Mouse (Mus musculus) spleen, adult 2 months (tissue): ENCODE results near the gene Dlx6. TPM values are rescaled to one million over a fixed set of nuclear protein-coding genes. Genes with fewer than 3 reads are reported as not detected.
A peak's percentile ranks its signal among the peaks of the same experiment; 100 is the strongest.

Experiments used
- DNase-seq, 2 experiments: peaks; one replicate each; pipeline versions ENCODE4 v3.0.0 to v3.0.0-alpha.2; 2012 to 2021; ENCODE audit warnings: low spot score in 2 of 2, low read depth in 1 of 2
- H3K27ac ChIP-seq: fragments of 200-500 bp; 2 replicates; pipeline ENCODE4 v1.5.1; 2012; ENCODE audit warnings: low read length, inconsistent platforms; ENCODE audit not compliant: insufficient read depth
- H3K27me3 ChIP-seq: fragments of 200-500 bp; 2 replicates; pipeline ENCODE4 v1.6.1; 2012; ENCODE audit warnings: mild to moderate bottlenecking, moderate library complexity, low read length, inconsistent platforms; ENCODE audit not compliant: control insufficient read depth, insufficient read depth
- H3K36me3 ChIP-seq: fragments of 200-500 bp; 2 replicates; pipeline ENCODE4 v1.6.1; 2012; ENCODE audit warnings: mild to moderate bottlenecking, low read length, inconsistent platforms; ENCODE audit not compliant: control insufficient read depth, insufficient read depth
- H3K4me1 ChIP-seq: fragments of 200-500 bp; 2 replicates; pipeline ENCODE4 v1.6.1; 2011; ENCODE audit warnings: inconsistent platforms; ENCODE audit not compliant: control insufficient read depth, insufficient read depth, insufficient read length
- H3K4me3 ChIP-seq: fragments of 200-500 bp; 2 replicates; pipeline ENCODE4 v1.5.1; 2011; ENCODE audit warnings: mild to moderate bottlenecking, inconsistent platforms; ENCODE audit not compliant: insufficient read depth, insufficient read length; ENCODE audit errors: extremely low read depth
- CTCF ChIP-seq: fragments of 200-500 bp; IDR thresholded peaks from 2 replicates; pipeline ENCODE4 v1.5.1; 2011; ENCODE audit warnings: mild to moderate bottlenecking, inconsistent platforms; ENCODE audit not compliant: insufficient read depth, insufficient read length, insufficient replicate concordance; ENCODE audit errors: extremely low read depth
- POLR2A ChIP-seq: fragments of 200-500 bp; IDR thresholded peaks from 2 replicates; pipeline ENCODE4 v1.6.1; 2011; ENCODE audit warnings: low read depth, low read length, inconsistent platforms
- WGBS: fragments of 180-500 bp; shearing (Covaris S2); methylation state at CpG from one replicate; pipeline ENCODE4 v1.1.7; 2018; 5-methylcytosine and 5-hydroxymethylcytosine counted together
- polyA plus RNA-seq: library from polyadenylated mRNA; depleted of rRNA; stranded (reverse); fragments of >200 nt; gene quantifications from 2 replicates; pipeline ENCODE4 v1.2.3, GENCODE M21; 2012

Dlx6 gene
- polyA plus RNA-seq, 1 experiment = not detected

DNA sequence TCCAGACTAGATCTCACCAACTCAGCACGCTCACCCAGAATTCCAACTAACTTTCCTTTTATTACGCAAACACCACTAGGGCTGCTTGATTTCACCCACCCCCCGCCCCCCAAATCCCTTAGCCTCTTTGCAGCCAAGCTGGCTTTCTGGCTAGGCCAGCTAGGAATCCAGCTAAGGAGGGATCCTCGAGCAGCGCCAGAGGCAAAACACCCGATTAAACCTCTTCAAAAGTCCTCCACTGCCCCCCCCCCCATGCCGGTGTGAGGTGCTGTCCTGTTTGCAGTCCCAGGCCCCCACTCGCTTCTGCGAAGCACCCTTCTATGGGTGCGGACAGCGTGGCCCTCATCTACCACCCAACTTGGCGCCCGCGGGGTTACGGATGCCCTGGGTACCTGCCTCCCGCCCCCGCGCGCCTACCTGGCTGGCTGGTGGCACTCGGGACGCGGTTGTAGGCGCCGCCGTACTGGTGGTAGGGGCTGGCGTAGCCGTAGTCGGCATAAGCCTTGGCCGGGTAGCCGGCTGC lies 18.0 kb downstream of the Dlx6 start:
- TF ChIP-seq CTCF = no peak
- no peak for TF ChIP-seq POLR2A
- peaks cover 18% of the 10 kb centered on the region for H3K27me3 ChIP-seq
- H3K27ac ChIP-seq = no peak overlapping the region
- H3K4me1 ChIP-seq = no peaks in the 10 kb centered on the region
- no peaks in the 10 kb centered on the region for H3K36me3 ChIP-seq
- no peak overlapping the region for H3K4me3 ChIP-seq
- WGBS = 7% methylated on average over 30 of the region's 30 CpGs
- DNase-seq = no peak

DNA sequence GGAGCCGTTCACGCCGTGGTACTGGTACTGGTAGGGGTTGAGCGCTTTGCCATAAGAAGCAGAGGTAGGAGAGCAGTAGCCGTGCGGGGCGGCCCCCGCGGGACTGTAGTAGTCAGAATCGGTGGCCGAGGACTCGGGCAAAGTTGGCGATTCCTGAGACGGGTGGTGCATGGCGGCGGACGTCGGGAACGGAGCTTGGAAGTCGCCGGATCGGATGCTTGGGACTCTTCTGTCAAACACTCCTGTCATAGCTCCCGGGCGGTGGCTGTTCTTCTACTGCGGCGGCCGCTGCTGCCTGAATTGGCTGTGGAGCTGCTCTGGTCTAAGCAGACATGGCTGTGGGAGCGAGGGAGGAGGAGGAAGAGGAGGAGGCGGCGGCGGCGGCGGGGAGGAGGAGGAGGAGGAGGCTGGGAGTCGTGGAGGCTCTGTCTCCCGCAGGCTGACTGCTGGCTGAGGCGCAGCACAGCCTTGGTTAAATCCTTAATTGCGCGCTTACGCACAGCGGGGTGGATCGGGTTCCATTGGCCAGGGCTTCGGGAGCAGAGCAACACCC lies 18.6 kb downstream of the Dlx6 start, which contains the start of gene Dlx5:
Gene Dlx5, minus strand, starts transcription at position 448 of the 553 bp plus-strand sequence.
- 5% methylated on average over 41 of the region's 42 CpGs for WGBS
- no peak within 1 kb of the TSS for H3K4me3 ChIP-seq
- no peak for TF ChIP-seq POLR2A
- TF ChIP-seq CTCF = no peak
- H3K27me3 ChIP-seq = peaks cover 17% of the 10 kb centered on the region
- no peaks in the 10 kb centered on the region for H3K36me3 ChIP-seq
- no peak for DNase-seq
- no peak within 1 kb of the TSS for H3K27ac ChIP-seq
- H3K4me1 ChIP-seq = no peaks in the 10 kb centered on the region

DNA sequence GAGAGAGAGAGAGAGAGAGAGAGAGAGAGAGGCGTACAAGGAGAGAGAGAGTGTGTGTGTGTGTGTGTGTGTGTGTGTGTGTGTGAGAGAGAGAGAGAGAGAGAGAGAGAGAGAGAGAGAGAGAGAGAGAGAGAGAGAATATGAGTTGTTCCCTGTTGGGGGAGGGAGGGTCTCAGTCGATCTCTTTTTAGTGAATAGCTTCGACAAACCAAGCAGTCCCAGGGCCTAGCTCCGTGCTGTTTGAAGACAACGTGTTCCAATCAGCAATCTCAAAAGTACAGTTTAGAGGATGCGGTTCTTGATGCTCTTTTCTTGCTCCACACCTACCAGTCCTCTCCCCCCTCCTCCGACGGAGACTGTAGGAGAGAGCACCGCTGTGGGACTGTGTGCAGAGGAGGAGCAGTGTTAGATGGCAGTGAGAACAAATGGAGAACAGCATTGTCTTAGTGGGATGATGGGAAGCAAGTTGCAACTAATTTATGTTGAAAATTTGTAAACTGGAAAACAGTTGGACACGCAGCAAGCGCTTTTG lies 19.2 kb downstream of the Dlx6 start:
- H3K27me3 ChIP-seq = peaks cover 16% of the 10 kb centered on the region
- H3K27ac ChIP-seq = no peak overlapping the region
- H3K36me3 ChIP-seq = no peaks in the 10 kb centered on the region
- DNase-seq = no peak
- TF ChIP-seq POLR2A (no peak), CTCF (no peak)
- WGBS = 11% methylated on average over 10 of the region's 11 CpGs
- H3K4me1 ChIP-seq = no peaks in the 10 kb centered on the region
- H3K4me3 ChIP-seq = no peak overlapping the region

DNA sequence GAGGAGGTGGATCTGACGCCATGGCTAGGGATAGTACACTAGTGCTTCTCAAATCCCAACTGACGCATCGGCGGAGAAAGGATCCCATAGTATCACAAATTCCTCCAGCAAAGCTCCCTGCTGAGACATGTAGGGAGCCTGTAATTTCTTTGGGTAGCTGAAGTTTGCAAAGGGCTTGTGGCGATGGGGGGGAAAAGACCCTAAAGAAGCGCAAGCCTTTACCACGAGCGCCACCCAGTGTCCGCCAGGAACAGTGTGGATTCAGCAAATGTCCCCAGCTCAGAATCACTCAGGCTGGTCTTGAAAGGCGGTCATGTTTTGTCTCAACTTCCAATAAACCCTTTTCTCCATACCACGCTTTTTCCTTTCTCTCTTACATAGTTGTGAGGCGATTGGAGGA lies 21.8 kb downstream of the Dlx6 start:
- Histone ChIP-seq H3K4me1 (no peaks in the 10 kb centered on the region), H3K4me3 (no peak overlapping the region), H3K27me3 (peaks cover 10% of the 10 kb centered on the region), H3K36me3 (no peaks in the 10 kb centered on the region), H3K27ac (no peak overlapping the region)
- DNase-seq = no peak
- WGBS = 15% methylated on average over 12 of the region's 12 CpGs
- no peak for TF ChIP-seq POLR2A
- peak; percentile 2; the same call in 1 of the 2 replicates for TF ChIP-seq CTCF

DNA sequence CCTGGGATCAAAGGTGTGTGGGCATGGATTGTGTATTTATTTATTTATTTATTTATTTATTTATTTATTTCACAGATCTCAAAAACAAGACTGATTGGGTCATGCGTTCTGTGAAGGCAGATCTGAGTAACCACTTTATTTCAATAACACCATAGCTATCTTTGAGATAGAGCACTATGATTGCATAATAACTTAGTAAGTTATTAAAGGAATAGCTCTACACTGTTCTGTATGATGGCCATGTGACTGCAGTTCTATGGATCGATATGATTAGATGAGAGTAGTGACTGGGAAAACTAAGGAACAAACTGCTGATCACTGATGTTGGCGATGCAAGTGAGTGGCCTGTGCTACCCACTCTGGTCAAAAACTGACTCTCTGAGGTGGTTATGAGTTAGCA lies 23.1 kb downstream of the Dlx6 start:
- H3K4me1 ChIP-seq = no peaks in the 10 kb centered on the region
- DNase-seq = no peak
- H3K27ac ChIP-seq = no peak overlapping the region
- no peak overlapping the region for H3K4me3 ChIP-seq
- 90% methylated on average over 3 of the region's 3 CpGs for WGBS
- H3K27me3 ChIP-seq = peaks cover 6% of the 10 kb centered on the region
- no peak for TF ChIP-seq CTCF
- TF ChIP-seq POLR2A = no peak
- H3K36me3 ChIP-seq = no peaks in the 10 kb centered on the region

DNA sequence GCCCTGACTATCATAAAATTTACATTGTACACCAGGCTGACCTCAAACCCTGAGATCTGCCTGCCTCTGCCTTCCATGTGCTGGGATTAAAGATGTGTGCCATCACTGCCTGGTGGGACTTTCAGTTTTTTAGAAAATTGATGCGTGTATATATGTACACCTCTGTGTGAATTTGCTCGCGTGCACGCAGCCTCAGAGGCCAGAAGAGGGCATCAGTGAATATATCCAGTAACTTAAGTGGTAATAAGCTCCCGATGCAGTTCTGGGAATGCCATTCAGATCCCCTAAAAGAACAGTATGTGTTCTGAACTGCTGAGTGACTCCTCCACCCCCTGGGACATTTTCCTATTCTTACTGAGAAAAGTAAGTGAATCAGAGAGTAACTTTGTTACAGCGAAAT lies 26.9 kb downstream of the Dlx6 start:
- no peaks in the 10 kb centered on the region for H3K36me3 ChIP-seq
- no peak overlapping the region for H3K4me3 ChIP-seq
- no peak for DNase-seq
- 70% methylated on average over 6 of the region's 6 CpGs for WGBS
- H3K27ac ChIP-seq = no peak overlapping the region
- H3K27me3 ChIP-seq = no peaks in the 10 kb centered on the region
- no peaks in the 10 kb centered on the region for H3K4me1 ChIP-seq
- TF ChIP-seq POLR2A (no peak), CTCF (no peak)

DNA sequence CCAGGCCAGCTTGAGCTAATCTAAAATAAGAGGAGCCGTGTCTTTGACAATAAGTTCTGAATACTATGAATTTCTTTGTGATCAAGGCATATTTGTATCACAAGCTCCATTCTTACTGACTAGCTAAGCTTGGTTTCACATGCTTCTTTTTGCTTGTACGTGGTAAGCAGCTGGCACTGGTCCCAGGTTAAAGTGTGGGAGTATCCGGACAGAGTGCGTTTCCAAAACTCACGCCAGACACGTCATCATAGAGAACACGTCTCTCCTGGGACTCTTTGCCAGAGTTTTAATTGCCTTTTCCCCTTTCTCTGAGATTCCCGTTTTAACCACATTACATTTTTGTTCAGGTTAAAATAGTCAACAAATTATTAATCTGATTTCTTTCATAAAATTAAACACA lies 46.5 kb downstream of the Dlx6 start:
- Histone ChIP-seq H3K4me3 (no peak overlapping the region), H3K27ac (no peak overlapping the region), H3K36me3 (no peaks in the 10 kb centered on the region), H3K4me1 (no peaks in the 10 kb centered on the region), H3K27me3 (no peaks in the 10 kb centered on the region)
- DNase-seq = no peak
- TF ChIP-seq CTCF = no peak
- no peak for TF ChIP-seq POLR2A
- WGBS = 76% methylated on average over 8 of the region's 8 CpGs
